8 mouse cellular contexts compared by ENCODE assay signal in the genomic region with DNA sequence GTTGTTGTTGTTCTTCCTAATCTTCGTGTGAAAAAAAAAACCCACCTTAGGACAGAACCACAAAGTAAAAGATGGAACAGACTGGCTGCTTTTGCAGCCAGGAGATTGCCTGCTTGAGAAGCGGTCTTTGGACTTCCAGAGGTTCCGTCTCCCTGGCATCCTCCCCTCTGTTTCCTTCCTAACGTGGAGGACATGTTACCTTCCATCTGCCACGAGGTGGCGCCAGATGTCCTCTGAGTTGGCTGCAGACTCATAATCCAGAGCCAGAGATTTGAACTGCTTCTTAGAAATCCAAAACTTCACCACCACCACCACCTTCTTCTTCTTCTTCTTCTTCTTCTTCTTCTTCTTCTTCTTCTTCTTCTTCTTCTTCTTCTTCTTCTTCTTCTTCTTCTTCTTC. TPM values are rescaled to one million over a fixed set of nuclear protein-coding genes. Genes with fewer than 3 reads are reported as not detected.
DNase-seq lines count a peak whose midpoint lies in the region; ATAC-seq and TF ChIP-seq lines count a peak whose summit lies in the region.

No protein-coding gene starts in this region.

- peak; percentile 55 for TF ChIP-seq CTCF in bone marrow macrophage, adult 2 months (IDR thresholded peaks at IDR 0.05; ENCODE audit: low read depth, low read length)

- peaks cover 12% of the 10 kb centered on the region for H3K4me1 ChIP-seq in bone marrow macrophage, adult 2 months (ENCODE audit: control insufficient read depth, insufficient read depth, low read length)
- peaks cover 18% of the 10 kb centered on the region for H3K4me1 ChIP-seq in embryonic facial prominence, embryonic 14.5 days (ENCODE audit: control insufficient read depth, insufficient read depth, low read length)
- peaks cover 15 to 52% of the 10 kb centered on the region in 2 experiments for H3K4me1 ChIP-seq in heart, embryonic 14.5 days (ENCODE audit: control insufficient read depth in 2 of 2, insufficient read depth in 2 of 2, low read length in 2 of 2)

- ATAC-seq in embryonic facial prominence, embryonic 14.5 days (ENCODE audit: low read depth) = peak; percentile 54; the same call in 1 of the 2 replicates
- ATAC-seq in heart, embryonic 14.5 days (ENCODE audit: insufficient number of reproducible peaks, insufficient read depth, low FRiP score, low read depth) = no peak

- H3K9me3 ChIP-seq in embryonic facial prominence, embryonic 14.5 days (ENCODE audit: control insufficient read depth, low read length) = no peaks in the 10 kb centered on the region
- 0 out of 2 replicates have a peak, but pooled peaks cover 2% of the 10 kb centered on the region for H3K9me3 ChIP-seq in heart, embryonic 14.5 days (ENCODE audit: control insufficient read depth, low read length)

- no peak overlapping the region for H3K4me3 ChIP-seq in bone marrow macrophage, adult 2 months (ENCODE audit: insufficient read depth, low read length)
- H3K4me3 ChIP-seq in embryonic facial prominence, embryonic 14.5 days (ENCODE audit: low read depth, low read length) = no peak overlapping the region
- H3K4me3 ChIP-seq in heart, embryonic 14.5 days (ENCODE audit: control insufficient read depth in 1 of 2, insufficient read depth in 1 of 2, low read depth in 1 of 2, low read length in 2 of 2) = no peak overlapping the region

- no peak for TF ChIP-seq POLR2A in bone marrow macrophage, adult 2 months (IDR thresholded peaks at IDR 0.05; ENCODE audit: borderline replicate concordance, low read depth, low read length)

- no peak overlapping the region for H3K4me2 ChIP-seq in embryonic facial prominence, embryonic 14.5 days (ENCODE audit: low read depth, low read length)
- H3K4me2 ChIP-seq in heart, embryonic 14.5 days (ENCODE audit: low read length) = peak overlapping the region; percentile 28

- DNase-seq in MEL-GATA-1-ER (ENCODE audit: extremely low read depth, low read depth) = peak; percentile 59
- DNase-seq in embryonic facial prominence, embryonic 14.5 days (ENCODE audit: low spot score) = peak; percentile 92
- peak; percentile 93 to 94 for DNase-seq in kidney, postnatal 4 days
- DNase-seq in lung, postnatal 36 days = peak; percentile 94
- peak; percentile 89 to 93 for DNase-seq in right cerebral cortex, postnatal 10 days (ENCODE audit: low spot score in 2 of 2)
- DNase-seq in urinary bladder, postnatal 36 days (ENCODE audit: low spot score in 2 of 2) = peak; percentile 68 to 83

- WGBS in embryonic facial prominence, embryonic 14.5 days = 4% methylated on average over 6 of the region's 6 CpGs
- 4% methylated on average over 6 of the region's 6 CpGs for WGBS in heart, embryonic 14.5 days

- 0 out of 2 replicates have a peak, but pooled peaks cover 4% of the 10 kb centered on the region for H3K36me3 ChIP-seq in embryonic facial prominence, embryonic 14.5 days (ENCODE audit: control insufficient read depth, insufficient read depth, low read length)
- 0 out of 2 replicates have a peak, but pooled peaks cover 4% of the 10 kb centered on the region for H3K36me3 ChIP-seq in heart, embryonic 14.5 days (ENCODE audit: control insufficient read depth, insufficient read depth, low read length)

- no peak overlapping the region for H3K27ac ChIP-seq in bone marrow macrophage, adult 2 months (ENCODE audit: insufficient read depth, low read depth, low read length)
- no peak overlapping the region for H3K27ac ChIP-seq in embryonic facial prominence, embryonic 14.5 days (replicated peaks; ENCODE audit: low read depth, low read length)
- H3K27ac ChIP-seq in heart, embryonic 14.5 days (replicated peaks in 1 of 2; ENCODE audit: control insufficient read depth in 1 of 2, insufficient read depth in 1 of 2, low read depth in 2 of 2, low read length in 2 of 2) = peak overlapping the region; percentile 15 to 56; a peak in 2 of 4 replicates

- no peaks in the 10 kb centered on the region for H3K27me3 ChIP-seq in embryonic facial prominence, embryonic 14.5 days (replicated peaks; ENCODE audit: control insufficient read depth, insufficient read depth, low read length)
- no peaks in the 10 kb centered on the region for H3K27me3 ChIP-seq in heart, embryonic 14.5 days (ENCODE audit: control insufficient read depth, insufficient read depth, low read length)

- H3K9ac ChIP-seq in embryonic facial prominence, embryonic 14.5 days (ENCODE audit: low read depth, low read length) = no peak overlapping the region
- H3K9ac ChIP-seq in heart, embryonic 14.5 days (ENCODE audit: low read length) = no peak overlapping the region

RNA-seq across cellular contexts. Expression of a gene that starts 19.1 kb away (rescaled TPM):
- polyA plus RNA-seq in bone marrow macrophage, adult 2 months (2012; ENCODE audit: insufficient read depth, insufficient read length, missing spikeins) = 57.2 and 65.1 TPM in 2 replicates
- polyA plus RNA-seq in embryonic facial prominence, embryonic 14.5 days (2014; fragmentation: Nextera tagmentation; extraction: Ambion mirVana) = 34.4 and 39.4 TPM in 2 replicates
- 42.8 and 46.5 TPM in 2 replicates for polyA plus RNA-seq in heart, embryonic 14.5 days (2014; fragmentation: Nextera tagmentation; extraction: Ambion mirVana)

Comparison
In these comparisons a context has a peak if more than half of its experiments do, and no peak if none do; other contexts are left out.
1. H3K27ac ChIP-seq: peak in heart, embryonic 14.5 days (2 of 2); none in bone marrow macrophage, adult 2 months (single experiment) and embryonic facial prominence, embryonic 14.5 days (single experiment).
2. Peak in every context shown above with its lines, with median percentiles within 50 percentile points of each other: DNase-seq.